Mouse (Mus musculus) cortical plate, adult 2 months (tissue): ENCODE data around the gene Shisa8.

ENCODE experiments used
- CTCF ChIP-seq: fragments of 200-500 bp; IDR thresholded peaks from 2 replicates; pipeline ENCODE4 v1.5.1; 2011; ENCODE audit warnings: mild to moderate bottlenecking, control low read depth, low read length; ENCODE audit not compliant: insufficient read depth; ENCODE audit errors: extremely low read depth
- POLR2A ChIP-seq: fragments of 200-500 bp; IDR thresholded peaks from 2 replicates; pipeline ENCODE4 v1.6.1; 2011; ENCODE audit warnings: mild to moderate bottlenecking, low read length, control low read depth; ENCODE audit not compliant: insufficient read depth; ENCODE audit errors: extremely low read depth

- TF ChIP-seq CTCF, result no peak
- no peak for TF ChIP-seq POLR2A
Observed at GRCm38 (mm10) chr15:82211911-82212751, 484 bp downstream of the Shisa8 start.
